In genomic region chr3:96180727-96181477, GRCm38 (mm10) we compare ENCODE assay signal across 8 mouse cellular contexts. TPM values are rescaled to one million over a fixed set of nuclear protein-coding genes. Genes with fewer than 3 reads are reported as not detected.
DNase-seq lines count a peak whose midpoint lies in the region; ATAC-seq and TF ChIP-seq lines count a peak whose summit lies in the region.

TSS of gene Sv2a (plus strand) at chr3:96181151.

- 0% methylated on average over 14 of the region's 23 CpGs for WGBS in heart, postnatal 0 days

- peak within 1 kb of the TSS; percentile 44 for H3K9ac ChIP-seq in heart, postnatal 0 days (replicated peaks; ENCODE audit: low read depth, low read length)

- no peak for TF ChIP-seq EP300 in heart, postnatal 0 days (IDR thresholded peaks at IDR 0.05; ENCODE audit: low read depth)

- no peak for TF ChIP-seq CTCF in heart, postnatal 0 days (IDR thresholded peaks at IDR 0.05; ENCODE audit: low read depth)

- H3K27me3 ChIP-seq in heart, postnatal 0 days (ENCODE audit: control insufficient read depth, insufficient read depth, low read length) = no peaks in the 10 kb centered on the region

- H3K4me1 ChIP-seq in heart, postnatal 0 days (ENCODE audit: control insufficient read depth, insufficient read depth) = peaks cover 26% of the 10 kb centered on the region

- peak; percentile 32 to 49 for DNase-seq in CD8-positive naive resting alpha-beta T cell, adult 2 months (ENCODE audit: low read depth in 2 of 2, low spot score in 2 of 2)
- DNase-seq in T-cell, adult 2 months (ENCODE audit: low spot score) = peak; percentile 54
- peak; percentile 36 for DNase-seq in embryo, embryonic 10 days (ENCODE audit: low spot score)
- DNase-seq in heart, postnatal 0 days (ENCODE audit: low spot score) = no peak
- DNase-seq in layer of hippocampus, postnatal 25 days (ENCODE audit: extremely low spot score in 1 of 2, low spot score in 1 of 2) = peak; percentile 61 to 74
- DNase-seq in right cerebral cortex, postnatal 25 days = peak; percentile 79
- DNase-seq in ovary, adult 18-20 months (ENCODE audit: low spot score) = no peak

- H3K36me3 ChIP-seq in heart, postnatal 0 days (replicated peaks; ENCODE audit: control insufficient read depth, insufficient read depth, low read length) = peaks cover 28% of the 10 kb centered on the region

- peak; percentile 52 for ATAC-seq in heart, postnatal 0 days (ENCODE audit: insufficient read depth, low read depth)
- peak; percentile 69 for ATAC-seq in megakaryocyte, adult 5-6 weeks (ENCODE audit: poor library complexity, severe bottlenecking)

- H3K27ac ChIP-seq in heart, postnatal 0 days (ENCODE audit: low read depth) = peak within 1 kb of the TSS; percentile 87

- peak within 1 kb of the TSS; percentile 74 for H3K4me2 ChIP-seq in heart, postnatal 0 days (ENCODE audit: low read depth, low read length)

- no peaks in the 10 kb centered on the region for H3K9me3 ChIP-seq in heart, postnatal 0 days (replicated peaks; ENCODE audit: control insufficient read depth, low read length)

- peak within 1 kb of the TSS; percentile 60 for H3K4me3 ChIP-seq in heart, postnatal 0 days (ENCODE audit: low read depth, low read length)

RNA-seq across cellular contexts. Expression of gene Sv2a, which starts in this region (rescaled TPM):
- total RNA-seq in heart, postnatal 0 days (2014; rRNA removed; ENCODE audit: low replicate concordance) = 9.8 and 15.4 TPM in 2 replicates
- 10.8 and 11.2 TPM in 2 replicates for polyA plus RNA-seq in heart, postnatal 0 days (2015; fragmentation: Nextera tagmentation; extraction: Ambion mirVana)
- total RNA-seq in layer of hippocampus, postnatal 25 days (2021) = 100 to 1,000 TPM; 379 to 381 TPM
- total RNA-seq in megakaryocyte, adult 5-6 weeks (2015) = 0.09 and 0.11 TPM in 2 replicates
- 0.07 TPM in 1 of 2 replicates, not detected in the other for total RNA-seq in megakaryocyte, adult 5-6 weeks (2017)

Comparison
In these comparisons a context has a peak if more than half of its experiments do, and no peak if none do; other contexts are left out.
1. RNA of gene Sv2a (total RNA-seq): 379 to 381 TPM in layer of hippocampus, postnatal 25 days; 9.8 to 15.4 TPM in heart, postnatal 0 days and 0.07 to 0.11 TPM in megakaryocyte, adult 5-6 weeks; every median in the first group is over 10 times any median in the second.
2. Peak in ATAC-seq in megakaryocyte, adult 5-6 weeks; RNA of the gene not detected or under 1 TPM.
3. DNase-seq: peak in CD8-positive naive resting alpha-beta T cell, adult 2 months (2 of 2), T-cell, adult 2 months (single experiment), embryo, embryonic 10 days (single experiment), layer of hippocampus, postnatal 25 days (2 of 2) and right cerebral cortex, postnatal 25 days (single experiment); none in heart, postnatal 0 days (single experiment) and ovary, adult 18-20 months (single experiment).